8 mouse cellular contexts compared by ENCODE assay signal in genomic region chr16:32277308-32278256, GRCm38 (mm10). TPM values are rescaled to one million over a fixed set of nuclear protein-coding genes. Genes with fewer than 3 reads are reported as not detected.
A peak's percentile ranks its signal among the peaks of the same experiment; 100 is the strongest.
DNase-seq lines count a peak whose midpoint lies in the region; ATAC-seq lines count a peak whose summit lies in the region.

Rnf168 (plus strand) TSS chr16:32277459.

- peak within 1 kb of the TSS; percentile 75 for H3K4me3 ChIP-seq in hindbrain, embryonic 11.5 days (ENCODE audit: low read depth, low read length)

- H3K27me3 ChIP-seq in hindbrain, embryonic 11.5 days (ENCODE audit: control insufficient read depth, insufficient read depth, low read length): no peaks in the 10 kb centered on the region

- H3K4me1 ChIP-seq in hindbrain, embryonic 11.5 days (replicated peaks; ENCODE audit: control insufficient read depth, insufficient read depth, low read length): no peaks in the 10 kb centered on the region

- ATAC-seq in frontal cortex, adult (ENCODE audit: low TSS enrichment): peak; percentile 99
- ATAC-seq in hindbrain, embryonic 11.5 days (ENCODE audit: low FRiP score): peak; percentile 91

- H3K9me3 ChIP-seq in hindbrain, embryonic 11.5 days (ENCODE audit: control insufficient read depth, low read length): no peaks in the 10 kb centered on the region

- peak; percentile 81 for DNase-seq in MEL-GATA-1-ER (ENCODE audit: extremely low read depth, low read depth)
- peak; percentile 92 for DNase-seq in cerebellum, adult 8-10 months
- DNase-seq in hindbrain, embryonic 11.5 days (ENCODE audit: low spot score): peak; percentile 90
- peak; percentile 85 to 89 for DNase-seq in layer of hippocampus, postnatal 10 days (ENCODE audit: low spot score in 2 of 2)
- DNase-seq in lung, postnatal 10 days: peak; percentile 93
- peak; percentile 90 for DNase-seq in ovary, postnatal 36 days (ENCODE audit: low spot score)
- peak; percentile 87 for DNase-seq in thymus, postnatal 25 days

- H3K4me2 ChIP-seq in hindbrain, embryonic 11.5 days (replicated peaks; ENCODE audit: low read depth, low read length): peak within 1 kb of the TSS; percentile 67

- 0 out of 2 replicates have a peak, but pooled peaks cover 2% of the 10 kb centered on the region for H3K36me3 ChIP-seq in hindbrain, embryonic 11.5 days (ENCODE audit: control insufficient read depth, insufficient read depth, low read length)

- peak within 1 kb of the TSS; percentile 88 for H3K9ac ChIP-seq in hindbrain, embryonic 11.5 days (ENCODE audit: low read depth, low read length)

- under 1% methylated on average over 71 of the region's 75 CpGs for WGBS in hindbrain, embryonic 11.5 days

- H3K27ac ChIP-seq in hindbrain, embryonic 11.5 days (ENCODE audit: low read depth, low read length): peak within 1 kb of the TSS; percentile 86

RNA-seq across cellular contexts. Expression of gene Rnf168, which starts in this region (rescaled TPM):
- polyA plus RNA-seq in hindbrain, embryonic 11.5 days (2014; fragmentation: Nextera tagmentation; extraction: Ambion mirVana): 25.8 and 31.1 TPM in 2 replicates
- 10 to 100 TPM; 27.2 to 27.5 TPM for total RNA-seq in layer of hippocampus, postnatal 10 days (2021)

Comparison
In these comparisons a context has a peak if more than half of its experiments do, and no peak if none do; other contexts are left out.
1. Peak in every context shown above with its lines: DNase-seq, ATAC-seq, H3K4me3 ChIP-seq and H3K27ac ChIP-seq.